27 mouse cellular contexts compared by ENCODE assay signal in genomic region chr4:120461741-120462140, GRCm38 (mm10).
"Had no signal": no experiment of that assay in that cellular context is flagged by ENCODE, and none has a peak within 500 bp of the region (broad histone marks: within the 10 kb centered on the region; RNA-seq: fewer than 3 reads in every experiment).

No protein-coding gene starts in this region.

- H3K27me3 ChIP-seq: embryonic facial prominence, embryonic 12.5 days; embryonic facial prominence, embryonic 13.5 days; embryonic facial prominence, embryonic 15.5 days; forebrain, embryonic 12.5 days; forebrain, embryonic 13.5 days; forebrain, embryonic 15.5 days had no signal

- H3K27ac ChIP-seq: embryonic facial prominence, embryonic 10.5 days; embryonic facial prominence, embryonic 12.5 days; embryonic facial prominence, embryonic 13.5 days; embryonic facial prominence, embryonic 15.5 days; forebrain, embryonic 10.5 days; forebrain, embryonic 12.5 days; forebrain, embryonic 13.5 days; forebrain, embryonic 15.5 days; gastrocnemius, adult 2 months; heart, embryonic 10.5 days had no signal

- H3K4me3 ChIP-seq: embryonic facial prominence, embryonic 10.5 days; embryonic facial prominence, embryonic 12.5 days; embryonic facial prominence, embryonic 13.5 days; embryonic facial prominence, embryonic 15.5 days; erythroblast, embryonic 14.5 days; forebrain, embryonic 10.5 days; forebrain, embryonic 12.5 days; forebrain, embryonic 13.5 days; forebrain, embryonic 15.5 days; gastrocnemius, adult 2 months; heart, embryonic 10.5 days had no signal

- H3K36me3 ChIP-seq: embryonic facial prominence, embryonic 12.5 days; forebrain, embryonic 10.5 days; forebrain, embryonic 12.5 days had no signal

- H3K4me1 ChIP-seq: embryonic facial prominence, embryonic 10.5 days; embryonic facial prominence, embryonic 12.5 days; embryonic facial prominence, embryonic 13.5 days; embryonic facial prominence, embryonic 15.5 days; forebrain, embryonic 12.5 days; forebrain, embryonic 13.5 days; forebrain, embryonic 15.5 days had no signal

- ATAC-seq: forebrain, embryonic 13.5 days; forebrain, embryonic 14.5 days; forebrain, embryonic 15.5 days; forebrain, embryonic 16.5 days; forebrain, postnatal 0 days had no signal

- DNase-seq: cerebellum, adult 9-10 months; cerebellum, adult 9-11 months; cerebellum, postnatal 10 days; cerebellum, postnatal 14 days; cerebellum, postnatal 25 days; cerebellum, postnatal 36 days; embryo, embryonic 11 days; forebrain, postnatal 0 days; gastrocnemius, adult 2 months; gastrocnemius, postnatal 10 days; gastrocnemius, postnatal 14 days; gastrocnemius, postnatal 25 days; gastrocnemius, postnatal 36 days; heart, adult 11 months; heart, adult 18-20 months had no signal

- H3K9ac ChIP-seq: embryonic facial prominence, embryonic 12.5 days; embryonic facial prominence, embryonic 13.5 days; embryonic facial prominence, embryonic 15.5 days; forebrain, embryonic 12.5 days; forebrain, embryonic 13.5 days; forebrain, embryonic 15.5 days; forebrain, postnatal 0 days had no signal
